ENCODE assay signal across 8 mouse cellular contexts in the genomic region with DNA sequence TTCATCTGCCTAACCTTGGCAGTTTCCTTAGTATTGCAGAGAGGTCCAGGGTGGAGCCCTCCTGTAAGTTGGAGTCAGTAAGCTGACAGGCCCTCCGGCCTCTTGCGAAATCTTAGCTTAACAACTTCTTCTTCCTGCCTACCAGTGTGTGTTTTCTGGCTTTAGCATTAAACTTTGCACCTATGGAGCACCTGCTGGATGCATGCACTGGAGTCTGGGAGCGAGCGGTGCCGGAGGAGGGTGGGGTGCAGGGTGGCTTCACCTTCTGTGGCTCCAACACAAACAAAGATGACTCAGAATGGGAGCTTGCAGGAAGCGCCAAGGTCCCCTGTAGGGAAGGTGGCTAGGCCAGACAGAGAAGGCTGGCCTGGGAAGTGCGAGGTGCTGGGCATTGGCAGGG. TPM values are rescaled to one million over a fixed set of nuclear protein-coding genes. Genes with fewer than 3 reads are reported as not detected.
A peak's percentile ranks its signal among the peaks of the same experiment; 100 is the strongest.
DNase-seq lines count a peak whose midpoint lies in the region; ATAC-seq and TF ChIP-seq lines count a peak whose summit lies in the region.

No protein-coding gene starts in this region.

- peak overlapping the region; percentile 23 for H3K27ac ChIP-seq in bone marrow macrophage, adult 2 months (ENCODE audit: insufficient read depth, low read depth, low read length)
- H3K27ac ChIP-seq in liver, embryonic 13.5 days, result peak overlapping the region; percentile 64
- peak overlapping the region; percentile 97 for H3K27ac ChIP-seq in small intestine, adult 2 months (ENCODE audit: insufficient read depth, low read depth, low read length)

- ATAC-seq in liver, embryonic 13.5 days (ENCODE audit: low read depth), result peak; percentile 8; the same call in 1 of the 2 replicates

- TF ChIP-seq POLR2A in bone marrow macrophage, adult 2 months (IDR thresholded peaks at IDR 0.05; ENCODE audit: borderline replicate concordance, low read depth, low read length), result no peak
- peak; percentile 33; the same call in 1 of the 2 replicates for TF ChIP-seq POLR2A in small intestine, adult 2 months (IDR thresholded peaks at IDR 0.05; ENCODE audit: low read depth, low read length)

- no peaks in the 10 kb centered on the region for H3K27me3 ChIP-seq in liver, embryonic 13.5 days
- H3K27me3 ChIP-seq in small intestine, adult 2 months (ENCODE audit: control insufficient read depth, insufficient read depth, low read length), result no peaks in the 10 kb centered on the region

- H3K4me1 ChIP-seq in bone marrow macrophage, adult 2 months (ENCODE audit: control insufficient read depth, insufficient read depth, low read length), result peaks cover 52% of the 10 kb centered on the region
- peaks cover 86% of the 10 kb centered on the region for H3K4me1 ChIP-seq in liver, embryonic 13.5 days (replicated peaks)
- peaks cover 46% of the 10 kb centered on the region for H3K4me1 ChIP-seq in small intestine, adult 2 months (ENCODE audit: control insufficient read depth, insufficient read depth, insufficient read length, low read length)

- WGBS in liver, embryonic 13.5 days (ENCODE audit: insufficient replicate concordance), result 62% methylated on average over 7 of the region's 7 CpGs
- 18% methylated on average over 7 of the region's 7 CpGs for WGBS in small intestine, adult 2 months

- no peak overlapping the region for H3K4me3 ChIP-seq in bone marrow macrophage, adult 2 months (ENCODE audit: insufficient read depth, low read length)
- H3K4me3 ChIP-seq in liver, embryonic 13.5 days (replicated peaks), result no peak overlapping the region
- 0 out of 2 replicates have a peak overlapping the region, but pooled peaks have one; percentile 13 for H3K4me3 ChIP-seq in small intestine, adult 2 months (ENCODE audit: low read depth, low read length)

- no peak overlapping the region for H3K9ac ChIP-seq in liver, embryonic 13.5 days

- peaks cover 15% of the 10 kb centered on the region for H3K36me3 ChIP-seq in liver, embryonic 13.5 days
- peaks cover 3% of the 10 kb centered on the region; the same call in 1 of the 2 replicates for H3K36me3 ChIP-seq in small intestine, adult 2 months (ENCODE audit: control insufficient read depth, insufficient read depth, low read length)

- H3K9me3 ChIP-seq in liver, embryonic 13.5 days (replicated peaks), result no peaks in the 10 kb centered on the region

- no peak for TF ChIP-seq CTCF in bone marrow macrophage, adult 2 months (IDR thresholded peaks at IDR 0.05; ENCODE audit: low read depth, low read length)
- no peak for TF ChIP-seq CTCF in small intestine, adult 2 months (IDR thresholded peaks at IDR 0.05; ENCODE audit: extremely low read depth, insufficient read length, insufficient replicate concordance, low read depth, low read length)

- DNase-seq in kidney, adult 18-20 months, result peak; percentile 43
- no peak for DNase-seq in kidney, adult 9 months
- no peak for DNase-seq in liver, embryonic 13.5 days
- no peak for DNase-seq in right cerebral cortex, postnatal 36 days (ENCODE audit: low spot score in 2 of 2)
- no peak for DNase-seq in embryo, embryonic 9.5 days (ENCODE audit: extremely low spot score)
- DNase-seq in adipocyte (ENCODE audit: low spot score), result no peak

- 0 out of 2 replicates have a peak overlapping the region, but pooled peaks have one; percentile 19 for H3K4me2 ChIP-seq in liver, embryonic 13.5 days

RNA-seq across cellular contexts. Expression of a gene that starts 23.6 kb away (rescaled TPM):
- polyA plus RNA-seq in bone marrow macrophage, adult 2 months (2012; ENCODE audit: insufficient read depth, insufficient read length, missing spikeins), result 56.3 and 60.1 TPM in 2 replicates
- 5.8 and 6.7 TPM in 2 replicates for polyA plus RNA-seq in liver, embryonic 13.5 days (2015; fragmentation: Nextera tagmentation; extraction: Ambion mirVana)
- polyA plus RNA-seq in small intestine, adult 2 months (2012; rRNA removed), result 58.7 and 129 TPM in 2 replicates

Comparison
In these comparisons a context has a peak if more than half of its experiments do, and no peak if none do; other contexts are left out.
1. H3K27ac ChIP-seq: peak in every context shown above with its lines; median percentile 97 in small intestine, adult 2 months; 64 in liver, embryonic 13.5 days; 23 in bone marrow macrophage, adult 2 months.